Mouse (Mus musculus) bone marrow macrophage, adult 2 months (primary cell): ENCODE measurements around the gene Eef1a1.

Experiments used
- CTCF ChIP-seq: IDR thresholded peaks from 2 replicates; pipeline ENCODE4 v1.5.1; 2012; ENCODE audit warnings: low read depth, mild to moderate bottlenecking, low read length, moderate library complexity
- POLR2A ChIP-seq: IDR thresholded peaks from 2 replicates; pipeline ENCODE4 v1.6.1; 2012; ENCODE audit warnings: mild to moderate bottlenecking, low read depth, low read length, borderline replicate concordance

GRCm38 (mm10) chr9:78457026-78457425 lies 31.9 kb downstream of the Eef1a1 start:
- TF ChIP-seq CTCF (no peak), POLR2A (no peak)
